Mouse (Mus musculus) adrenal gland, adult 2 months (tissue): ENCODE measurements around the gene Fmnl2. TPM values are rescaled to one million over a fixed set of nuclear protein-coding genes. Genes with fewer than 3 reads are reported as not detected.

Source experiments
- DNase-seq: peaks from one replicate; pipeline ENCODE4 v3.0.0; 2021
- polyA plus RNA-seq: library from polyadenylated mRNA; depleted of rRNA; stranded (reverse); fragments of >200 nt; gene quantifications from 2 replicates; pipeline ENCODE4 v1.2.3, GENCODE M21; 2012
- total RNA-seq, 2 experiments: library from RNA; stranded (reverse); gene quantifications; 2 replicates each; pipeline ENCODE4 v1.2.3; 2021

The Fmnl2 gene
- total and polyA plus RNA-seq, 3 experiments: 2.3 to 26.9 (median 17.1) TPM

DNA sequence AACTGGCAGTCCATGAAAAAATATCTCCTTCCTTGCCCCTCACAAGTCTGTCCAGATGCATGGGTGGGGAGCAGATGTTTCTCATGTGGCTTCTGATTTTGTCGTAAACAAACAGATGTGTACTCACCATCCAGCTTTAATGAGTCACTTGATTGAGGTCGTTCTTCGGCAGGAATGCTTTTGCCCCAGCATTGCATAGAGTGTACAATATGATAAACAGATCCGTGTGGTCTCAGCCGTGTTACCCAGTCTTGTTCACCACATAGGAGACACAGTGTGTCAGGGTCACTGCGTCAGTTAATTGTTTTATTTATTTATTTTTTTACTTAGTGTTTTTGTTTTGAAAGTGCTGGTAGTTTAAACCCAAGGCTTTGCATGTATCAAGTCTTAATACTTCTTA lies 189.4 kb downstream of the Fmnl2 start:
- DNase-seq: no peak

- DNase-seq: no peak
Observed at GRCm38 (mm10) chr2:53047749-53048387, 190.2 kb downstream of the Fmnl2 start.

DNA sequence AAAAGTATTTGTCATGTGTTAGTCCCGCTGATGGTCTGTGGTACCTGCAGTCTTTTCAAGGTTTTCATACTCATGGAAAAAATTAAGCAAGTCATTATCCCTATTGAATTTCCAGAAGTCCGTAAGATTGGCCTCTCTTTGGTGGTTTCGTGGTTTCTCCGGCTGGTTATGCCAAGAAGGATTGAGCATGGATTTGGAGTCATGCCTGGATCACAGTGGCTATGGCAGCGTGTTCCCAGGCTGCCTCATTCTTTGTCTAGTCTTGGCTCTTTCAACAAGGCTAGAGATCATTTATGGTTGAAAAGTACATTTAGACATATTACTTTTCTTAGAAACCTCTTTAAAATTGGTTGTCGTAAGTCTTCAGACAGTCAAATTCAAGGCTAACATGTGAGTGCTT lies 192.7 kb downstream of the Fmnl2 start:
- DNase-seq: no peak

- DNase-seq: no peak
Observed at GRCm38 (mm10) chr2:53051502-53051901, 193.8 kb downstream of the Fmnl2 start.

DNA sequence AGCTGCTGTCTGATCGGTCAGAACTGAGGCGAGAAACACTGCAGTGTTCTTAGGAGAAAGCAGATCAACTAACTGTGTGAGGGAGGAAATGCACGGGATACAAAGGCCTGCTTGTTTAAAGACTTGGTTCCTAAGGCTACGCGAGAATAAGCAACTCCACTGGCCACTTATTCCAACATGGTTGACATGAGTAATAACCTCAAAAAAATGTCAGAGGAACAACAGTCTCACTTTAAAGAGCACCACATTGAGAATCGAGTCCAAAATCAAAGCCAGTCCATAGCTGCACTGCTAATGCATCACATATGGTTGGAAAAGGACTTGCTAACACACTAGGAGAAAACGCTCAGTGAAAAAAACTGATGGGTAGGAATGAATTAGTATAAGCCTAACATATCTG lies 196.1 kb downstream of the Fmnl2 start:
- no peak for DNase-seq

- no peak for DNase-seq
Observed at GRCm38 (mm10) chr2:53056556-53056955, 198.9 kb downstream of the Fmnl2 start.

DNA sequence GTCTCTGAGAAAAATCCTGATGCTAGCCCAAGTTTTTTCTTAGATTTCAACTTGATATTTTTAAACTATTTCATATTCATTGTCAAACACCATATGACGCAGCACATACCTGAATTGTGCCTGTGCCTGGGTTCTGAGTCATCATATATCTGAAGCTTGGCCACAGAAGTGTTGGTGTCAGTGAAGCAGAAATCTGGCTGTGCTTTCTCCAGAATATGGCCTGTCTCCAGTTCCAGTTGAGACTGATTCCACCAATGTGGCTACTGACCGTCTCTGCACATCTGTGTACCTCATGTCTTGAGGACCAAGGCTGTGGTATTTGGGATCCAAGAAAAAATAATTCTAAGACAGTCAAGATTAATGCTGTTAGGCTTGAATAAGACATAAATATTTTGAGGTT lies 199.6 kb downstream of the Fmnl2 start:
- no peak for DNase-seq

DNA sequence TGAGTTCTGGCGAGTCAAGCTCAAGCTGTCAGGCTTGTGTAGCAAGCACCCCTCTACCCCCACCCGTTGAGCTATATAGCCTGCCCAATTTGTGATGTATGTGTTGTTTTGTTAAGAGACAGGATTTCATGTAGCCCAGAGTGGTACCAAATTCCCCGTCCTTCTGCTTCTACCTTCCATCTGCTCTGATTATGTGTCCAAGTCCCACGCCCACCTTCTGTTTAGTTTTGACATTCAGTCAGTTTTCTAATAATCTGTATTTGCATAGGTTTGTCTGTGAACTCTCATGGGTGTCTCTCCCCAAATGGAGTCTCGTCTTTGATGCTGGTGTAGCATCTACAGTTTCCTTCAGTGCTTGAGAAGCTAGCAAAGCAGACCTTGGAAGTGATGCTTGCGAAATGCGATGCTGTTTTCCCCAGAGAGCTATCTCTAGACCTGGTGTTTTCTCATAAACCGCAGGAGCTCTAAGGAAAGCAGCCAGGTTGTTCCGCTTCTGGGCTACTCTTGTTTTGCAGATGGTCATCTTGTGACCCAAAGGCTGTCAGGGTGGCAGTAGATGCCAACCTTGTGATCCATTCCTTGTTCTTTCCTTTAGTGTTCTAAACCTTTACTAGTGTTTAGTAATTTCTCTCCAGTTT lies 203.8 kb downstream of the Fmnl2 start:
- no peak for DNase-seq

GRCm38 (mm10) chr2:53066973-53067372 lies 209.3 kb downstream of the Fmnl2 start:
- no peak for DNase-seq

DNA sequence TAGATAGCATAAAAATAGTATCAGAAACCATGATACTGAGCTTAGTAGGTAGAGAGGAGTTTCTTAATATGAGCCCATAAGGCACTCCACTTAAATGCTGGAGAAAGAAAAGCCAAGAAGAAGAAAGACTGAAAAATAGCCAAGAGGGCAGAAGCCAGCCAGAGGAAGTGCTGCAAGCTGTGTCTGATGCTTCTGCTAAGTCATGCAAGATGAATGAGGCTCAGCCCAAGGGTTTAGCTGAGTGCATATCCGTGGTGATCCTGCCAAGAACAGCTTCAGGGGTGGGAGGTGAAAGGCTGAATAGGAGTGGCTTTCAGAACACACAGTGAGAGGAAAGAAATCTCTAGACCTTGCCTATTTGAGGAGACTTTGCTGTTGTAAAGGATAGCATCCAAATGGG lies 212.9 kb downstream of the Fmnl2 start:
- peak; percentile 57 for DNase-seq

GRCm38 (mm10) chr2:53079693-53080286 lies 222.1 kb downstream of the Fmnl2 start:
- DNase-seq: peak; percentile 21

DNA sequence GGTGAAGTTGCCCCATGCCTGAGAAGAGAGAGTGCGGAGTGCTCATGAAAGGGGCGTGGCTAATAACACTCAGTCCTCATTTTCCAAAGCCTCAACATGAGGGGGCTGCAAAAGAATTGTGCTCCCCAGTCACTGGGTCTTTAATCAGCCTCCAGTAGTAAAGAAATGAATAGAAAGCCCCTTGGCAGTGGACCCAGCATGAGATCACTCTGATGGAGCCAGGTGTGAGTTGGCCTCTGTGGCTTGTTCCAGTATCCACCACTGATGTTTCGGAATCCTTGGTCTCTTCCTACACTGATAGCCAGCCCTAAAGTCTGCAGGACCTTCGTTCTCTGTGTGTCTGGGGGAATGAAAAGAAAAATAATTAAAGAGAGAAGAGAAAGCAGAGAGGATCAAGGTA lies 224.4 kb downstream of the Fmnl2 start:
- DNase-seq: no peak

DNA sequence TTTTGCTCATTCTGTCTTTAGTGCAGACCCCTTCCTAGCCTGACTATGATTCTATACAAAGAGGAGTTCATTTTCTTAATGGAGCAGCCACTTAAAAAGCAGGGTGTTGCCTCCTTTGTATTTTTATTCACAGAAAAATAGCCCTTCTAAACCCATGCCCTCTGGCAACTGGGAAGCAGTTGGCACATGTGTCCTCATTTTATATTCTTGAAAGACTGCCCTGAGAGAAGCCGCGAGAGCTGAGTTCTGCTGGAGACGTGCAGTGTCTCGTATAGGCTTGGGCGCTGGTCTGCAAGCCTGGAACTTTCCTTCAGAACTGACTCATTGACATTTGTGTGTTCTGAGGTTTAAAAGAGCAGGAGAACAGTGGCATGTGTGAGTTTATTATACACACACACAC lies 224.8 kb downstream of the Fmnl2 start:
- no peak for DNase-seq

DNA sequence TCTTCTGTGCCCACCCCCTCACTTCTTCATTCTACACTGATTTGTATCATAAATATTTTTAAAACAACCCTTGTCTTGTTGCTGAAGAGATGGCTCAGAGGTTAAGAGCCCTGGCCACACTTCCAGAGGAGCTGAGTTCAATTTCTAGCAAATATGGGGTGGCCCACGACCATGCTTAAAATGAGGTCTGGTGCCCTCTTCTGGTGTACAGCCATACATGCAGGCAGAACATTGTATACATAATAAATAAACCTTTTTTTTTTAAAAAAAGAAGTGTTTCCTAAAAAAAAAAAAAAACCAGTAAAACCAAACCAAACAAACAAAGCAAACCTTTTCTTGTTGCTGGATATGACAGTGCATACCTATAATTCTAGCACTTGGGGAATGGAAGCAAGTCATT lies 225.6 kb downstream of the Fmnl2 start:
- no peak for DNase-seq

- peak; percentile 46 for DNase-seq
Observed at GRCm38 (mm10) chr2:53085617-53086202, 228.1 kb downstream of the Fmnl2 start.

DNA sequence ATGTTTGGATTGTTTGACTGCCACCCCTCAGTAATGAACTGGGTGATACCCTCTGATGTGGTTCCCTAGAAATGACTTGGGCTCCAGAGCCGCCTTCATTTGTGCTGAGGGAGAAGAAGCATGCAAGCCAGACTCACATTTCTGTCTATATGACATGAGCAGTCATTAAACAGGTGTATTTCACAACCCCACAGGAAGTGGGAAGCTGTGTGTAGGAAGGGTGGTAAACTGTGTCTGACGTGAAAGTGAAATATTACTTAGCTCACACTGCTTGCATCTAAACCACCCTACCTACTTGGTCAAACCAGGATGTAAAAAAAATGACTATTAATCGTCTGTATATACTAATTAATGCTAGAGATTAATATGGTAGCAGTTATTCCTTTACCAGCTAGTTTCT lies 231.1 kb downstream of the Fmnl2 start:
- no peak for DNase-seq

GRCm38 (mm10) chr2:53095031-53095430 lies 237.4 kb downstream of the Fmnl2 start:
- DNase-seq: no peak

GRCm38 (mm10) chr2:53095489-53095888 lies 237.8 kb downstream of the Fmnl2 start:
- no peak for DNase-seq

- no peak for DNase-seq
Observed at GRCm38 (mm10) chr2:53100093-53100492, 242.4 kb downstream of the Fmnl2 start.

DNA sequence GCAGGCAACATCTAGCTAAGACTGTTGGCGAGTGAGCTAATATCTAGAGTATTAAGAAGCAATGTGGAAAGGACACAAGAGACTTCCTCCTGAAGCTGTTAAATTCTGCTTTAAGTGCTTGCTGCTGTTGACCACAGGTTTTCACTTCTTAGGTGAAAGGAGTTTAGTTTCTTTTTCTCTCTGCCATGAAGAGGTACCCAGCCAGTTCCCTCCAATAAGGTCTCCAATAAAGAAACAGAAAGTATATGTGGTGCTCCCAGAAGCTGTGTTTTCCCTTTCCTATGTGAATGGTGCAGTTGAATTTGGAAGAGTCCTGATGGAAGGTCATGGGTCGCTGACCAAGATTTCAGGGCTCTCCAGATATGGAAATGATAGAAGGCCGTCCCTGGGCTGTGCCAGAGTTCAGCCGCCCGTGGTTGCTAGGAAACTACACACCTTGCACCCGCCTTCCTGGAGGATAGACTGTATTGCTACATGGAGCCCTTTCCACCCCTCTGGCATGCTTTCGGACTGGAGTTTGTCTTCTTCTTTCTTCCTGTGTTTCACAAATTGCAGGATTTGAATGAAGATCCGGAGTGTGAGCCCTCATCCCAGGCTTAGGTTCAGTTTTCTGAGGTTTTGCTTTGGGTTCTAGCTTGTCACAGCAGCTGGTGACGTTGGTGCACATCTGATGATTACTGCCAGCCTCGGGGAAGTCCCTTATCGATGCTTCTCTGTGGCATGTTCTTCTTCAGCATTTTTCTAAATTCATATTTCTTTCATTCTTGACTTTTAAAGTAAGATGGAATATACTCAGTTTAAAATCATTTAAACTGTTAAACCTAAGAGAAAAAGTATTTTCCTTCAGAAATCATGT lies 244.5 kb downstream of the Fmnl2 start:
- peak; percentile 35 for DNase-seq

DNA sequence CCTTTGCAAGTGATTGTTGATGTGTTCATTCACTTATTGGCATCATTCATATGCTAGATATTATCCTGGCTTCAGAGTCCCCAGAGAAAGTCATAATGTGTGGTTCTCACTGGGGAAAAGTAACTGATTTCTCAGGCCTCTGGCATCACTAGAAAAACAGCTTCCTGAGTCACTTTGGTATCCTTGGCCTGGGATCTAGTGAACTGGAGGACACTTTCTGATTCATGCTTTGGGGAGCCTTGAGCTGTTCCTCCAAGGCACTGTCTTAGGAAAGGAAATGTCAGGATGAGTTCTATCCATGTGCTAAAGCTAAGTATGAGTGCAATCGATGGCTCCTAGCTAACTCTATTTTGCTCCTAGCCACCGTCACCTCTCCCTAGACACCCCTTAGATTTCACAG lies 245.2 kb downstream of the Fmnl2 start:
- peak; percentile 69 for DNase-seq

DNA sequence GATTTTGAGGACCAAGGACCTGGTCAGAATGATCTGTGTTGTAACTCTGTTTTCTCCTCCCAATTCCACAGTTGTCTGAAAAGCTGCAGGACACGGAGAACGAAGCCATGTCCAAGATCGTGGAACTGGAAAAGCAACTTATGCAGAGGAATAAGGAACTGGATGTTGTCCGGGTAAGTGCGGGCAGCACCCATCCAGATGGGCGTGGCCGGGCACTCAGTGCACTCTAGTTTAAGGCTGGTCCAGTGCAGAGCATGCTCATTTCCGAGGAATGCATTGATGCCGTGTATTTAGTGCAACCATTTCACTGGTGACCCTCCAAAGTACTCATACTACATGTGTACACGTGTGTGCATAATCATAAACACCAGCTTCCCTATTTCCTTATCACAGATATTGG lies 247.7 kb downstream of the Fmnl2 start:
- no peak for DNase-seq
